Mouse (Mus musculus) macrophage (primary cell): ENCODE data around the gene Zfp503. TPM values are rescaled to one million over a fixed set of nuclear protein-coding genes. Genes with fewer than 3 reads are reported as not detected.

Source experiments
- H3K27ac ChIP-seq: fragments of 350-480 bp; formaldehyde crosslinking; 2 replicates; pipeline ENCODE4 v1.9.0; 2021
- H3K36me3 ChIP-seq: fragments of 350-480 bp; formaldehyde crosslinking; 2 replicates; pipeline ENCODE4 v1.9.0; 2021; ENCODE audit errors: inconsistent target
- H3K4me3 ChIP-seq: fragments of 350-480 bp; formaldehyde crosslinking; 2 replicates; pipeline ENCODE4 v1.9.0; 2021; ENCODE audit errors: inconsistent target
- H3K79me2 ChIP-seq: fragments of 350-480 bp; formaldehyde crosslinking; 2 replicates; pipeline ENCODE4 v1.9.0; 2021; ENCODE audit errors: inconsistent target
- WGBS: methylation state at CpG from one replicate; pipeline ENCODE4 v1.1.7; 2026; ENCODE audit warnings: inconsistent platforms; ENCODE audit not compliant: missing documents; 5-methylcytosine and 5-hydroxymethylcytosine counted together
- polyA plus RNA-seq: library from polyadenylated mRNA; stranded (reverse); fragments of 250-400 nt; gene quantifications from 3 replicates; pipeline ENCODE4 v1.2.4, GENCODE M21; 2018; ENCODE audit warnings: inconsistent platforms

The Zfp503 gene
- polyA plus RNA-seq, 1 experiment from 2014 or later, result 0.62 TPM

DNA sequence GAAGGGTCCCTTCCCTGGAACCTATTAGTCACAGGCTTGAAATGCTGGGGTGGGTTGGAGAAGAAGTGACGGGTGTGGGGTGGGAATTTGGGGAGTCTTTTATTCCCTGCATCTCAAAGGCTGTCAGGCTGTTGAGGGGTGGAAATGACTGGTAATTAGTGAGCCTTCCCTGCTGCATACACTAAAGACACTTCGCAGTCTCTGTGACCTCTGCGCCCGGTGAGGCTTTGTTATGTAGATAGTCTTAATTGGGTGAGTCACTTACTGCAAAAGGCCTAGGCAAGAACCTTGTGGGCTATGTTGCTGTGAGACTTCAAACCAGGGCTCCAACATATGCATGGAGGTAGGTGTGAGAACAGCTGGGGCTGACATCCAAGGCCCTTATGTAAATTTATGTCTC, 15.5 kb upstream of the Zfp503 start:
- H3K79me2 ChIP-seq, result no peaks in the 10 kb centered on the region
- WGBS, result 99% methylated on average over 4 of the region's 4 CpGs
- no peak overlapping the region for H3K27ac ChIP-seq
- no peak overlapping the region for H3K4me3 ChIP-seq
- no peaks in the 10 kb centered on the region for H3K36me3 ChIP-seq

DNA sequence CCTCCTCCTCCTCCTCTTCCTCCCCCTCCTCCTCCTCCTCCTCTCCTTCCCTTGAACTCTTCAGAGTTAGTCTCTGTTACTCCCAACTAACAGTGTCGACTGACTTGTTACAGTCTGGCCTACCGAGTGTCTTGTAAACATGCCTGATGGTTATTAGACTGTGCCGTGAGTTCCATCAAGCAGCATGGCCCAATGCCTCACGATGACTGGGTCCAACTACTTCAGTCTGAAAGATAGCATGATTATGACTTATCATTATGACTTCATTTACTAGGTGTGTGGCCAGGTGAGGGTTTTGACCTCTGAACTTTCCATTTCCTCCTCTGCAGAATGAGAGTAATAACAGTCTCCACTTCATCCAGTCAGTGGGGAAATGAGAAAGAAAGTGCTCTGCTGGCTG, 14.2 kb upstream of the Zfp503 start:
- 93% methylated on average over 4 of the region's 4 CpGs for WGBS
- H3K4me3 ChIP-seq, result no peak overlapping the region
- no peaks in the 10 kb centered on the region for H3K79me2 ChIP-seq
- no peaks in the 10 kb centered on the region for H3K36me3 ChIP-seq
- no peak overlapping the region for H3K27ac ChIP-seq

DNA sequence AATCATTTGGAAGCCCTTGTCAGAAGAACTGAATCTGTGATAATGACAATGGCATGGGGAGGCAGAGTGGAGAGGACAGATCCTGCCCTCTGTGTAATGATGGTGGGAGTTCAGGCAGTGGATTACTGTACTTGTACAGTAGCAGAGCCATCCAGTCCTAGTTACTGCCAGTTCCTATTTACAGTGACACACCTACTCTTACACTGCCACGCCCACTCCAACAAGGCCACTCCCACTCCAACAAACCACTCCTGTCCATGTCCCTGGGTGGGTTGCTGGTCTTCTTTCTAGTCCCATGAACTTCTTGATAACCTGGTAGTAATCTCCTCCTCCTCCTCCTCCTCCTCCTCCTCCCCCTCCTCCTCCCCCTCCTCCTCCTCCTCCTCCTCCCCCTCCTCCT, 13.8 kb upstream of the Zfp503 start:
- H3K36me3 ChIP-seq, result no peaks in the 10 kb centered on the region
- H3K4me3 ChIP-seq, result no peak overlapping the region
- H3K79me2 ChIP-seq, result no peaks in the 10 kb centered on the region
- WGBS, result 80% methylated on average over 1 of the region's 1 CpGs
- H3K27ac ChIP-seq, result no peak overlapping the region

DNA sequence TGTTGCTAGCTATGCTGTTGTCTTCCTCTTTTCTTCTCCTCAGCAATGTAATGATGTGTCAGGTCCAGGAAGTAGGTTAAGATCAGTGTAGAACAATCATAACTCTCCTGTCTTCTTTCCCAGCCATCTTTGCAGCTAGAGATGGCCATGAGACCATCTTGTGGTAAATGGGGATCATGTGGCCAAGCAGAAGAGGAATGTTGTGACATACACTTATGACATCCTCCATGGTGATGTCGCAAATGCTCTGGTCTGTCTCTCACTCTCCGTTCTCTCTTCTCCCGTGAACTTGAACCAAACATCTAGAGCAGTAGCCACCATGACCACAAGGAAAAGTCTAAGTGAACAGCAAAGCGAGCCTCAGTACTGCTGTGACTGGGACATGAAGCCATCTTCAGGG, 10.2 kb upstream of the Zfp503 start:
- WGBS, result 28% methylated on average over 4 of the region's 4 CpGs
- Histone ChIP-seq H3K27ac (peak overlapping the region; percentile 32), H3K36me3 (no peaks in the 10 kb centered on the region), H3K4me3 (no peak overlapping the region), H3K79me2 (no peaks in the 10 kb centered on the region)

DNA sequence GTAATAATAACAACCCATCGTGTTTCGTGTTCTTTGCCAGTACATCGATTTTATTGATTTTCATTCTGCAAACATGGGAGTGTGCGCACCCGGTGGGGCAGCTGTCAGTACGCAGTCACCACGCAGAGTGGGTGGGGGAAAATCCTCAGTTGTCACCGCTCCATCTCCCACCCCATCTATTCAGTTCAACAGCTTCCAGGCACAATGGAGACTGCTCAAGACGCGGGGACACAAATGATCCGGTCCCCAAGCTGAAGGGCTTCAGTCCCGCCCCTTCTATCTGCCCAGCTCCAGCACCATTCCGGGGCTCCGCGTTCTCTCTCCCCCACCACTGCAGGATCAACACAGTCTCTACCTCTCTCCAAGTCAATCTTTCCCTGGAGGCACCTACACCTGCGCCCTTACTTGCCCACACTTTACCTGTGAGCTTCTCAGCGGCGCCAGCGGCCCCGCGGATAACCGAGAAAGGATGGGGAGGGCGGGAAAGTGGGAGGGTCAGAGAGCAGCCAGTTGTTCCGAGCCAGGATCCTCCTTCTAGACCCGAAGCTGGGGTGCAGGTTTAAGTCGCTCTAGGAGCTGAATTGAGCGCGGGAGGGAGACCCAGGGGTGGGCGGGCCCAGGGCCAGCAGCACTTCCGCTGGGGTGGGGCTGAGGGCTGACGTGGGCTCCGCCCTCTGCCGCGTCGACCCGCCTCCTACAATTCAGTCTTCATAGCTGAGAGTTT, 5.8 kb upstream of the Zfp503 start:
- Histone ChIP-seq H3K27ac (no peak overlapping the region), H3K36me3 (no peaks in the 10 kb centered on the region), H3K79me2 (no peaks in the 10 kb centered on the region), H3K4me3 (peak overlapping the region; percentile 62)
- WGBS, result 2% methylated on average over 36 of the region's 36 CpGs

DNA sequence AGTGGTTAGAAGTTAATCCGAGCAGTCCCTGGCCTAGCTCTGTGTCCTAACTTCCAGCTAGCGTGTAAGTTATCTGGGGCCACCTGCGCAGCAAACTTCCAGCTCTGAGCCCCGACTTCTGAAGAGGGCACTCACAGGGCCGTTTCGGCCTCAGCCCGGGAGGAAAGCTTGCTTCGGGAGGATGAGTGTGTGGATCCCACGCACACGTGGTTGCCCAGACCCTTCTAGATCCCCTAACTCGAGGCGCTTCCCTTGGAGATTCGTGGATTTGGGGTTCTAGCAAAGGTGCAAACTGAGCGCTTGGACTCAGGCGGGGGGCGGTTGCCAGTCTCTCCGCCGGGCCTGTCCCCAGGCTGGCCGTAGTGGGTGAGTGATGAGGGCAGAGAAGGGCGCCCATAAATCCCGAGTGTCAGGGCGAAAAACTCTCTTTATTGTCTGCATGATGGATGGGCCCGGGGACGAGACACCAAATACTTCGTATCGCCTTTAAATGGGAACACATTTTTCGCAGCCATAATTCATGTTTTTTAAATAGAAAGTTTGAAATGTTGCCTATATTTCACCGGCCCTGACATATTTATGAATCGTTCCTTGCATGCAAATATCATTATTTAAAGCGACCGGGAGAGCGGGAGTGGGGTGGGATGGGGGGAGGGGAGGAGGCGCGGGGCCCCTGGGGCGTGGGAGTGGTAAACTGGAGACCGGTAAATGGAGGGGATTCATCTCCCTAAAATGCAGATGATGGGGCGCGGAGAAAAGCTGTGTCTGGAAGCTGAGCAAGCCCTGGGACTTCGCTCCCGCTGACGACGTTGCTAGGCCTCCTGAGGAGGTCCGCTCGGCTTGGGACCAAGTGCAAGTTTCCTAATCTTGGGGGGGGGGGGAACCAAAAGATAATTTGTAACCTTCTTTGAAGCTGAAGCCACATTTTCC, 4.9 kb upstream of the Zfp503 start:
- WGBS, result 18% methylated on average over 44 of the region's 44 CpGs
- Histone ChIP-seq H3K36me3 (no peaks in the 10 kb centered on the region), H3K27ac (no peak overlapping the region), H3K4me3 (peak overlapping the region; percentile 62), H3K79me2 (no peaks in the 10 kb centered on the region)

DNA sequence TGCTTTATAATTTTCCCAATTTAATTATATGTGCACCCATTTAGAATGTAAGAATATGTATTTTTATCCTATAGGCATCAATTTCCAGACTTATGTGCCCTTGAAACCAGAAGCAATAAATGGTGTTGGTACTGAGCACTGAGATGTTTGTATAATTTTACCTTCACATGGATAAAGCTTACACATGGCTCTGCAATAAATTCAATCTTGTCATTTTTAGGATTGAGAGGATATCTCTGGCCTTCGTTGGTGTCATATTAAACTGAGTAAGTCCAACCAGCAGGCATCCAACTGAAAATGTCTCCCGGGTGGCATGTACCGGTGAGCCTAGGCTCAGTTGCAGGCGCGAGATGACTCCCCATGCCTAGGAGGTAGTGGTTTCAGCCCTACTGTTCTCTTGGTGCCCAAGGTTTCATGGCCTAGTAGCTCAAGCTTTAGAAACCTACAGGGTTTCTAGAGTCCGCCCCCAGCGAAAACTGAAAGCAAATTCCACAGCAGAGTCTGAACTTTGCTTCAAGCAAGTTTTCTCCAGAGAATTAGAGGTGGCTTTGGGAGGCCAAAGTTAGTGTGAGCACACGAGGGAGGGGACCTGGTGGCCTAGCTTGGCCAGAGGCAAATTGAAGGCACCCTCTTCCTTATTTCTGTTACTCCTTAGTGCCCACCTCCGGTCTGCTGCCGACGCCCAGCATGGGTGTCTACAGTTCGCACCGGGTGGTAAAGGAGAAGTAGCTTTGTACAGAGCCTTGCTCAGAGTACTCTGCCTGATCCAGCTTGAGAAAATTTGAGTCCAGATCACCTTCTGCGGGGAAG, 4.1 kb upstream of the Zfp503 start:
- H3K4me3 ChIP-seq, result no peak overlapping the region
- no peaks in the 10 kb centered on the region for H3K79me2 ChIP-seq
- no peak overlapping the region for H3K27ac ChIP-seq
- H3K36me3 ChIP-seq, result no peaks in the 10 kb centered on the region
- WGBS, result 37% methylated on average over 14 of the region's 14 CpGs

DNA sequence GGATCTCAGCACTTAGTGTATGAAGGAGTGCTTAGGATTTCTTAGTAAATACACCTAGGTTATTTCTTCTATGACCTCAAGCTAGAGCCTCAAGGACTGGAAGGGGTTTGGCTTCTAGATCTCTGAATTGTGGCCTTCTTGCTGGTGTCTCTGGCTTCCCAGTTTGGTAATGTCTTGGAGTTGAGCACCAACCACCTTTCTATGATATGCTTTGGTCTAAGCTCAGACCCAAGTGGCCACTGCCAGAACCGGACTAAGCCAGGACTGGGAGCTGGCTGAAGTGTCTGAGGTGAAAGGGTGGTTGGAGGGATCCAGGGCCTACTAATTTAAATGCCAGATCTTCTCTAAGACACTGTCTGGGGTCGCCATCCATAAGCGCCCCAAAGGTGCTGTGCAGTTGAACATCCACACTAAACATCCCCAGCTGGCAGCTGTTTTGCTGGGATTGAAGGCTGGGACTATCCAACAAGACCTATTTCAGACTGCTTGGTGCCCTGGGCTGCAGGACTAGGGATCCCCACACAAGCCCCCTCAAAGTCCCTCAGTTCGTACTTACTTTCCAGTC, 3.0 kb upstream of the Zfp503 start:
- no peak overlapping the region for H3K27ac ChIP-seq
- H3K79me2 ChIP-seq, result no peaks in the 10 kb centered on the region
- WGBS, result 89% methylated on average over 4 of the region's 4 CpGs
- H3K36me3 ChIP-seq, result no peaks in the 10 kb centered on the region
- H3K4me3 ChIP-seq, result no peak overlapping the region

DNA sequence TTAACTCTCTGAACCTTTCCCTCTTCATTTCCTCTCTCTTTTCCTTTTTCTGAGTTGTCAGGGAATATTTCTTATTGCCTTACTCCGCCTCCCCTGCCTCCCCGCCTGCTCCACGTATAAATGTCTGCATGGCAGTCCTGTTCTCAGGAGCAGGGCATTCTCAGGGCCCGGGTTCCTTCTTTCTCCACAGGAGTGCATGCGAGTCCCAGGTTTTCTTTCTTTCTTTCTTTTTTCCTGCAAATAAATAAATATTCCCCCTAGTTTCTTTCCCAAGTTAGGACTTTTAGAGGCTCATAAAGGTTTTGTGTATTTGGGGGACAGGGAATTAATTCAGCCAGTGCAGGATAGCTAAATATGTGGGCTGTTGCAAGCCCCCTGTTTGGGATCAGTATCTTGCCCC, 2.5 kb upstream of the Zfp503 start:
- no peak overlapping the region for H3K27ac ChIP-seq
- H3K79me2 ChIP-seq, result no peaks in the 10 kb centered on the region
- WGBS, result 89% methylated on average over 4 of the region's 5 CpGs
- H3K36me3 ChIP-seq, result no peaks in the 10 kb centered on the region
- no peak overlapping the region for H3K4me3 ChIP-seq

DNA sequence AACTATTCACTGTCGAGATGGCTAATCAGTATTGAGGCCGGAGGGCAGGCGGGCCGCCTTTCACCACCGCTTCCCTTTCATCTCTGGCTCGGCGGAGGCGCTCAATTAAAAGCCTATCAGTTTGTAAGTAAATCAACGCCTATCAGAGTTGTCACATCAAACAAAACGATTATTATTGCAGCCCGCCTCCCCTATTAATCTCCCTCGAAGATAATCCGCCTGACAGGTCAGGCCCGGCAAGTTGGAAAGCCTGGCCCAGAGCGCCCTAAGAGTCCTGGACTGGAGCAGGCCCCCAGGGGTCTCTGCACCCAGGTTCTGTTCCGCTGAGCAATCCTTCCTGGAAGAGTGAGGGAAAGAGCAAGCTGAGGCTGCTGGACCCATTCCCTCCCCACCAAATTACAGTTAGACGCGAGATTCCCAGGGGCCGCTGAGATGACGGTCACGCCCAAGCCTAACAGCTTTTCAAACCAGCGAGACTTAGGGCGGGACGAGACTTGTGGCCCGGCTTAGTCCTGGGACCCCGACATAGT, 1.9 kb upstream of the Zfp503 start:
- no peak overlapping the region for H3K4me3 ChIP-seq
- no peaks in the 10 kb centered on the region for H3K36me3 ChIP-seq
- no peaks in the 10 kb centered on the region for H3K79me2 ChIP-seq
- WGBS, result 88% methylated on average over 26 of the region's 26 CpGs
- H3K27ac ChIP-seq, result no peak overlapping the region

DNA sequence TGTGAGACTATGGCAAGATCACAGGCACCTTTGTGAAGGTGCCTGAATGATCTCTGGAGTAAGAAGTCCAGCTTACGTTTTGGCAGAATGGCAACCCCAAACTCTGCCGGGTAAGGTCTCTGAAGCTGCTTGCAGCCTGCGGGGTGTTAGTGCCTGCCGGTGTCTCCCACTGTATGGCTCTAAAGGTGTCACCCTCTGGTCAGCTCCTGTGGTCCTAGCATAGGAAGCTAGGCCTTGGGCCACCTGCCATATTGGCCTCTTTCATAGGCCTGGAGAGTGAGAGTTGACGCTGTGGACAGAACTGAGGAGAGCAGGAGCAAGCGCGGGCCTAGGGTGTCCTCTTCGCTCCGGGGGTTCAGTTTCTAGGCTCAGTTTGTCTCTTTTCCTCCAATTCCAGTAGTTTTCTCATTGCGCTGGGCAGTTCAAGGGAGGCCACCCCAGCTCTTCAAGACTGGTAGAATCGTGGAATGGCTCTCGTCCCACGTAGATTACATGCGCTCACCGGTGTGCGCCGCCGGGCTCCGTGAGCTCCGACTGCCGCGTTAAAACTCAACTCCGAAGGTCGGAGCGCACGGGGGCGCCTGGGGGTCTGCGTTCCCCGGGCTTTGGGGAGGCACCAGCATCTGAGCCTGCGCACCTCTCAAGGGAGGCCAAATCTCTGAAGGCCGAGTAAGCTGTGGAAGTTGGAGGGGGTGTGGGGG, 1.1 kb upstream of the Zfp503 start:
- WGBS, result 68% methylated on average over 31 of the region's 31 CpGs
- no peak overlapping the region for H3K4me3 ChIP-seq

DNA sequence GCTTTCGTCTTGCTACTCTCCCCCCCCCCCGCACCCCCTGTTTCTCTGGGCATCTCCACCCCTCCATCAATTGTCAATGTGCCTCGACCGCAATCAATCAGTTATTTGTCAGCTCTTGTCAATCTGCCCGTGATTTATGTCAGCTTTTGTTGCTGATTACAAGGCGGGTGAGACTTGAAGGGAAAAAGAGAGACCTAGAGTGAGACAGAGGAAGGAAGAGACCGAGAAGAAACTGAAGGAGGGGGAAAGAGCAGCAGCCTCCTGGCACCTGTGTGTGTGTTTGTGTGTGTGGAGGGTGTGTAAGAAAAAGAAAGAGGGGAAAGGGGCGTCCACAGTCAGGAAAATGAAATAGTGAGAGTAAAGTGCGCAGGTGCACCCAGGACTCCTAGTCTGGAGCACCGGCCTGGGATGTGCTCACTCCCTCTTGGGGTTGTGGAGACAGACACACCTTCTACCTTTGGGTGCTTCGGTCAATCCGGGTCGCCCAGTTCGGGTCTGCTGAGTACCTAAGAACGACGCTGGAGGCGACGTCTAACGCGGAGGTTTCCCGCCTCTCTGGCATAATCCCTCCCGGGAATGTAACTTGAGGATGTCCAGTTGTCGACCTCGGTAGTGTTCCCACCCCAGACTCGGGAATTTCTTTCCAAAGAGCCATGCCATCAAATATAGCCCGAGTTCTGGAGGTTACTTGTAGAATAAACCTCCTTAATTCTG, 667 bp downstream of the Zfp503 start:
- Histone ChIP-seq H3K4me3 (peak overlapping the region; percentile 51; the same call in 1 of the 2 replicates), H3K27ac (no peak overlapping the region)
- 4% methylated on average over 23 of the region's 26 CpGs for WGBS

More for the DNA sequence above, 1.1 kb upstream of the Zfp503 start:
- no peak overlapping the region for H3K27ac ChIP-seq
- no peaks in the 10 kb centered on the region for H3K36me3 ChIP-seq
- no peaks in the 10 kb centered on the region for H3K79me2 ChIP-seq

More for the DNA sequence above, 667 bp downstream of the Zfp503 start:
- no peaks in the 10 kb centered on the region for H3K36me3 ChIP-seq
- no peaks in the 10 kb centered on the region for H3K79me2 ChIP-seq
